Mouse (Mus musculus) ZHBTc4 (cell line): ENCODE measurements around the gene Cyren.
A peak's percentile ranks its signal among the peaks of the same experiment; 100 is the strongest.

ENCODE experiments used
- DNase-seq: peaks from one replicate; pipeline ENCODE4 v3.0.0-alpha.2; 2011; ENCODE audit warnings: low read depth, low spot score

Gene Cyren

DNA sequence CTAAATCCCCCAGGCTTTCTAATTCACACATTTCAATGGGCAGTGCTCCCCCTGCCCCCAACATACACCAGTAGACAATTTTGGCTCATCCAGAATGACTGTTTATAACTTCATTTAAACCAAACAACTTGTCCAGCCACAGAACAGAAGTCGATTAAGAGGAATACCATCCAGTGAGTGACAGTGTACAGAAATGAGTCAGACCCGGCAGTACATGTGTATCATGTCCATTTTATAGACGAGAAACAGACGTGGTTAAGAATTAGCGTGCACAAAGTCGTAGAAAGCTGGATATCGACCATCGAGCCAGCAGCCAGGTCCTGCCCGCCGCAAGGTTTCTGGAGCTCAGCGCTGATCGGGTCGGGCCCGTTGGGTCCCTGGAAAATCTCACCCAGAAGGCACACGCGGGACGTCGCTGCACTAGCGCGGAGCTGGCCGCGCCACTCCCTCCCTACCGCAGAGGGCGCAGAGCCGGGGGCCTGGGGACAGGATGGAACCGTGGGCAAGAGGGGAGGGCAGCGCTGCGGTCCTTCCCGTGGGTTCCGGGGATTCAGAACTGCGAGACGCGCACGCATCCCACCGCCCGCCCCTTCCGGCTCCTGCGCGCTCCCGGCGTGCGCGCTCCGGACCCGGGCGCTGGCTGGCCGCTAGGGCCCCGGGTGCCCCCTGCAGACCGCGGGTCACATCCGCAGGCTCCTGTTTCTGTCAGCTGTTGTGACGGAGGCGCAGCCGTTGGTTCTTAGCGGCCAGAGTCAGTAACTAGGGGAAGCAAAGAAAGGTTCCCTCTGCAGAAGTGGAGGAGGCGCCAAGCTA, at the start of gene Cyren:
TSS of gene Cyren (minus strand) at position 552 of the 813 bp plus-strand sequence.
- peak; percentile 95 for DNase-seq

DNA sequence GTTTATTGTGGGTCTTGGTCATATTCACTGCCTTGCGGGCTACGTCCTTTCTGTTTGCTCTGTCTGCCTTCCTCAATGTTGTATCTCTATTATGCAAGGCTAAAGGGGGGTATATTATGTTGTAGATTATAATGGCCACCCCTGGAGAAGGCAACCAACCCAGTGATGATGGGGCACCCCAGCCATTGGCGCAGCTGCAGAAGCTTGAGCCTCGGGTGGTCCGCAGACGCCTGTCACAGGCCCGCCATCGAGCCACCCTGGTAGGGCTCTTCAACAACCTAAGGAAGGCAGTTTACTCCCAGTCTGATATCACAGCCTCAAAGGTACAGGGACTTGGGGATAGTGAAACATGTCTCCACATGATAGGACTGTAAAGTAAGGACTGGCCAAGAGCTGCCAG, 49.7 kb upstream of the Cyren start:
- no peak for DNase-seq

DNA sequence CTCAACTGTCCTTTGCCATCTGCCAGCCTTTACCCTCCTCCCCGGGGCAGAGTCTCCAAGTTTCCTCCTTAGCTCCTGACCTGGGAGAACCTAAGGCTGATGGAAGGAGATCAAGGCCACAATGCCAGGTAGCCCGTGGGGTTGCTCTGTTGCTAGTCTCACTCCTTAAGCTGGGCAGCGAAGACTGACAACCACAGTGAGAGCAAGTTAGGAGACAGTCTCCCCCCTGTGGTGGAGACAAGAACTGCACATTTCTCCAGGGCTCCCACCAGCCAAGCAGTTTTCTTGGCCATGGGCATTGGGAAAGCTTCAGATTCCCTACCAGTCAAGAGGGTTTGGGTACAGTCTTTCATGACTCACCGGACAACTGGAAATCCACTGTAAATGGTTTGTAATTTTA, 49.3 kb upstream of the Cyren start:
- DNase-seq = peak; percentile 81

DNA sequence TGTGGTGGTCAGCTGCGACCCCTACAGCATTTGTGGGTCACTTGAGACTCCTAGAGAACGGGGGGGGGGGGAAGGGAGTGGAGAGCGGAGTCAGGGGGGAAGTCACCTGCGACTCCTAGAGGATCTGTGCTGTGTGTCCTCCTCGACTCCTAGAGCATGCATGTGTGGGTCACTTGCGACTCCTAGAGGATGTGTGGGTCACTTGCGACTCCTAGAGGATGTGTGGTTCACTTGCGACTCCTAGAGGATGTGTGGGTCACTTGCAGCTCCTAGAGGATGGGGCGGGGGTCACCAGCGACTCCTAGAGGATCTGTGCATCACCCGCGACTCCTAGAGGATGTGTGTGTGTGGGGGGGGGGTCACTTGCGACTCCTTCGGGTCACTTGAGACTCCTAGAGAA, 44.1 kb upstream of the Cyren start:
- DNase-seq = peak; percentile 92

DNA sequence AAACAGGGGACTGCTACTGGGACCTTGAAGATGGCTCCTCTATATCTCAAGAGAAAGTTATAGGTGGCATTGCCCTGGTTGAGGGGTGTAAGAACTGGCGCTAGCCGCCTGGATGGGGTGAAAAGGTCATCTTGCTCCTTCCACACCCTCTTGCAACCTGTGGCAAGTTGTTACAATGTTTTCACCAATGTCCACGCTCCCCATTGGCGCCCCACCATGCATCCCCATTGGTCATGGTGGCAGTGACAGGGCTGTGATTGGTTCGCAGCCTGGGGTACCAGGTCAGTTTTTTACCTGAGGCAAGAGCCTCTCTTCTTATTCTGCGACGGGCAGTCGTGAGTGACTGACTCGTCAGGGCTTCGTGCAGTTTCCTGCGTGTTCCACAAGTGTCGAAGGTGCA, 42.8 kb upstream of the Cyren start:
- DNase-seq = no peak

DNA sequence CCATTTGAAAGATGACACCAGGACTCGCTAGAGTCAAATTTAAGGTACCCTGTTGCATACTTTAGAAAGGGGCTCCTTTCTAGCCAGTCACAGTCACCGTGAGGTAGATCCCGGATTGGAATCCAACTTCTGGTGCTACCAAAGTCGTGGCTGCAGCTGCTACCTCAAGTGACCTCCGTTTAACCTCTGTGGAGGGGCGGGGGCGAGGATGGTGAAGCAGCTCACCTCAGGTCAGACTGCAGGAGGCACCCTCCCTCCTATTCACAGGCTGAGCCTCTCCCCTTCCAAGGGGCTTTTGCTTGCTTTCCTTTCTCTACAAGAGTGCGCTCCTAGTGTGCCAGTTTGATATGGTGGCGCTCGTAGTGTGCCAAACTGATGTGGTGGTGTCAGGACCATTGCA, 42.1 kb upstream of the Cyren start, which contains the start of gene Stra8:
TSS of gene Stra8 (plus strand) at position 208 of the 400 bp plus-strand sequence.
- DNase-seq = peak; percentile 68

DNA sequence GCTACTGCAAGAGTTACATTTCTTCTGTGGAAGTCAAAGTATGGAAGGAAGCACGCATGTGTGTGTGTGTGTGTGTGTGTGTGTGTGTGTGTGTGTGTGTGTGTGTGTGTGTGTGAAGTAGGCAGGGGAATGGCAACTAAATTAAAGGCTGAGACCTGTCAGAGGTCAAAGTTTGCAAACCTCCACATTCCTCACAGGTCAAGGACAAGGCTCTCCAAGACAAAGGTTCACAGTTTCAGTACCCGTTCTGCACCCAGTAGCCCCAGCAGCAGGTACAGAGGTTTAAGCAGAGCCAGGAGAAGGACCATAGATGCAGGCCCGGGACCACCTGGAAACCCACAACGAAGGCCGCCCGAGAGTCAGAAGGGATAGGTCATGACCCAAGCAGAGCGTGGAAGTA, 41.3 kb upstream of the Cyren start:
- peak; percentile 32 for DNase-seq

DNA sequence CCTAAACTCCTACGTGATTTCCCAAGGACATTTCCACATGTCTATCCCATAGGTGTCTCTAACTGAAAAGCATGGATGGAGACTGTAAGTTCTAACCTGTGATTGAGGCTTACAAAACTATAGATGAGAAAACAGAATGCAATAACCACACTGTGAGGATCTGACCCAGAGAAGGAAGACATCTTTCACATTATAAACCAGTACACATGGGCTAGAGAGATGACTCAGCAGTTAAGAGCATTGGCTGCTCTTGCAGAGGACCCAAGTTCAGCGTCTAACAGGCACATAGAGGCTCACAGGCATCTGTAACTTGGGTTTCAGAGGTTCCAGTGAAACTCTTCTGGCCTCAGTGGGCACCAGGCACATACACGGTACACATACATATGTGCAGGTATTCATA, 36.6 kb upstream of the Cyren start:
- no peak for DNase-seq

DNA sequence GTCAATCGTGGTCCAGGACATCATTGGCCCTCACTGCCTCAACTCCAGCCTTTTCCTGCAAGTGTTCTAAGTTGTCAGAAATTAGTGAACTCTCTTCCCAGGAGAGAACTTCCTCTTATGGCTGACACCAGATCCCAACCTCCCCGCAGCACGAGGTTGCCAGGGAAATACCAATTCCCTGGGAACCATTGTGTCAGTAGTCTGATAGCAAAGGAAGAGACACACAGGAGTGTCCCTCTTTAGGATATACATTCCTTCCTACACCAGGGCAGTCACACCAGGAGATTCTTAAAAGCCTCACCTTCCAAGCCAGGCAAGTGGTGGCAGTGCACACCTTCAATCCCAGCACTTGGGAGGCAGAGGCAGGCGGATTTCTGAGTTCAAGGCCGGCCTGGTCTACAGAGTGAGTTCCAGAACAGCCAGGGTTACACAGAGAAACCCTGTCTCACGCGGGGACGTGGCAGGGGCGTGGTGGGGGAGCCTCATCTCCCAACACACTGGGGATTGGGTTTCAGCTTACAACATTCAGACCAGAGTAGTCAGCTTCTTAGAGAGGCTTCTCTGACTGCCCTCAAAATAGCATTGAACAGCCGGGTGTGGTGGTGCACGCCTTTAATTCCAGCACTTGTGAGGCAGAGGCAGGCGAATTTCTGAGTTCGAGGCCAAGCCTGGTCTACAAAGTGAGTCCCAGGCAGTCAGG, 35.6 kb upstream of the Cyren start:
- DNase-seq = peak; percentile 63

DNA sequence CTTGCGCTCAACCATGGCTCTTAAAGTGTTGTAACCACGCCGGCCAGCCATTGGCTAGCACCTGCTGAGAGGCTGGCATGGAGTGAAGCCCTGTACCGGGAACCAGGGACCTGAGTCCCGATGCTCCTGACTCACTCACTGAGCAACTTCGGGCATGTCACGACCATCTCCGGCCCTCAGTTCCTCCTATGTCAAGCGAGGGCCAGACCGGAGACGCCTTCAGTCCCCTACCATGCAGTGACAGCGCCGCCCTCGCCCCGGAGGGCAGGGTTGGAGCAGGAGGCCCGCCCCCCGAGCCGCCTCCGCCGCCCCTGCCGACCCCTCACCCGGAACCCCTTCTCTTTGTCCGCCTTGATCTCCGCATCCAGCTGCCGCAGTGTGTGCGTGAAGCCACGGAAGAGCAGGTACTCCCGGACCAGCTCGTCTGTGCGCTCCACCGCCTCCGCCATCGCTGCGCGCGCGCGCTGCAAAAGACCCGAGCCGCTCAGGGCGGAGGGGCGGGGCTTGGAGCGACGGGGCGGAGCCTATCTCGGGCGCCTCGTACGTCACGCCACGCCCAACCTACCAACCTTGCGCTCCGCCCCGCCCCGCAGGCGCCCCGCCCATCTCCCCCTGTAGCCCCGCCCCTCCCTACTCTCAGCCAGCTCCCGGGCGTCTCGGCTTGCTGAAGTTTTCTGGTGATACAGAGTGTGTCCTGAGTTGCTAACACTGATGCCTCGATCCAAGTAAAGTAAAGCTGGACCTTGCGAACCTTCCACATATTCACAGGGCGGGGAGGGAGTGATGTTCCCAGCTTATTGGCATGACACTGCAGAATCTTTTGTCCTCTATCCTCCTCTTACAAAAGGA, 32.7 kb upstream of the Cyren start, which contains the start of gene Wdr91:
TSS of gene Wdr91 (minus strand) at position 506 of the 849 bp plus-strand sequence.
- peak; percentile 95 for DNase-seq

DNA sequence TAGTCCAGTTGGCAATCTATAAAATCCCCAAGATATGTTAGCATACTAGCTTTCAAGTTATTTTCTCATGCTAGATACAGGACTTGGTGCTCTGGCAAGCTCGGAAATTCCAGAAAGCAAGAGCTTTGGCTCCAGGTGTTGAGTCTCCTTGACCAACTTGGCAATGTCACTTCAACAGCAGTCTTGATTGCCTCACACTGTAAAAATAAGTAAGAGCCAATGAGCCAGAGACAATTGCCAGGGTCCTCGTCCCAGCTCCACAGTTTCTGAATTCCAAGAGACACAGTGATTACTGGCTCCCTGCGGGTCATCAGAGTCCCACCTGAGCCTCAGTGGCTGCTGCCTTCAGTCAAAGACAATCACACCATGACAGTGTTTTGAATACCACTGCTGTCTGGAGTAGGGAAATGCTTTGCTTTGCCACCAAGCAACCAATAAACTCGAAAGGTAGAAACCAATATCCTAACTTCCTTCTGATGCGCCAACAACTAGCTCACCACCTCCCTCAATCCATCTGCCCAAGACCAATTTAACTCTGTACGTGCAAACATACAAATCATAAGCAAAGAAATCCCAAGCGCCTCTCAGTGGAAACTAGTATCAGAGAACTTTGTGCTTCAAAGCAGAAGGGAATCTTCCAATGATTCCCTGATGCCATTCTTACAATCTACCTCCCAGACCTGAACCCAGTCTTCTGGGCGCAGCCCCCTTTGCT, 31.9 kb upstream of the Cyren start:
- DNase-seq = no peak

DNA sequence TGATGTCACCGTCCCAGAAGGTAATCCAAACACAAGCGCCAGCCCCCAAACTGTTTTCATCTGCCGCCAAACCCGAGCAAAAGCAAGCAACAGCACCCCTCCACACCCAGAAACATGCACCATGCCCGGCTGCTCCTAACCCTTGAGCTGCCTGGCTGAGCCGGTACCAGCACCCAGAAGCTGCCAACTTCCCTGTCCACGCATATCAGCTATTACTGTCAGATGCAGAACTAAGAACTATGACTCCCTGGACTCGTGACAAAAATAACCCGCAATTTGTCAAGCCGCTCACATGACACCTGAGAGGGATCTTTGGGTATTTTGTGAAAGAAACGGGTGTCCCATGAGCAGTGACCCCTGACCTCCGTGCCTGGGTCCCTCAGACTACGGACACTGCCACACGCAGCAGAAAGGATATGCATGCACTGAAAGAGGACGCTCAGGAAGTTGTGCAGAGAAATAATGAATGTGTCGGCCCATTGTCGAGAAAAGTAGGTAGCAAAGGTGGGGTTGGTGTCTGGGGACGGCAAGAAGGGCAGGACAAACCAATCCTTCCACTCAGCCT, 29.9 kb upstream of the Cyren start:
- no peak for DNase-seq

DNA sequence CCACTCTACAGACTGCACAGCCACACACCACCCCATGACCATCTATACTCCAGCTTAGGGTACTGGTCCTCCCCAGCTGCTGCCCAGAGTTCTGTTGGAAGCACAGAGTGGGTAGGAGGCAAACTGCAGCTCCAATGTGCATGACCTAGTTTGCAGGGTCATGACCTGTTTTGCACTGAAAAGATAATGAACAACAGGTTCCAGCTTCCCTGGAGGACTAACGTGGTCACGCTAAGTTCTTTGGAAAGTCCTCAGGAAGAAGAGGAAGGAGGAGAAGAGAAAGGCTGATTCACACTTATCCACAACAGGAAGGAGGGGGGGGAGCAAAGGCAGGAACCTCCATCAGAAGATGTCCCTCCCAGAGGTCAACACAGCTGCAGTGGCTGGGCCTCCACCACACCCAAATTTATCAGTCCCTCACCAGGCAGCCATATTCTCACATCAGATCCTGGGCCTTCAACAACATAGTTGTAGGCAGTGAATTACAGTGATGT, 29.3 kb upstream of the Cyren start:
- DNase-seq = no peak

DNA sequence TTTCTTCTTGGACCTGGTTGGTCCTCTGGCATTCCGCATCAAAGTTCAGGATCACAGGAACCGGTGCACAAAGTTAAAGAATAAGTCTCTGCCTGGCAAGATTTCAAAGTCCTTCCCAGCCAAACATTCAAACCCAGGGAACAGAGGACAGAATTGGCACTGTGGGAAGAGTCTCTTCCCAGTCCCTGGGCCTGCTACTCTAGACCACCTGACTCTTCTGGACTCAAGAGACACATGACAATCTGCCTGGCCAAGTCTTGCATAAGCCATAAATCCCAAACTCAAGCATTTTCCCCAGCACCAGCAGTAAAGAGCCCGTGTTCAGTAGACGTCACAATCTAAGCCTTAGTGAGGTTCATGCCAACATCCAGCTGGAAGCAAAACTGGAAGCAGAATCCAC, 28.8 kb upstream of the Cyren start:
- DNase-seq = no peak

DNA sequence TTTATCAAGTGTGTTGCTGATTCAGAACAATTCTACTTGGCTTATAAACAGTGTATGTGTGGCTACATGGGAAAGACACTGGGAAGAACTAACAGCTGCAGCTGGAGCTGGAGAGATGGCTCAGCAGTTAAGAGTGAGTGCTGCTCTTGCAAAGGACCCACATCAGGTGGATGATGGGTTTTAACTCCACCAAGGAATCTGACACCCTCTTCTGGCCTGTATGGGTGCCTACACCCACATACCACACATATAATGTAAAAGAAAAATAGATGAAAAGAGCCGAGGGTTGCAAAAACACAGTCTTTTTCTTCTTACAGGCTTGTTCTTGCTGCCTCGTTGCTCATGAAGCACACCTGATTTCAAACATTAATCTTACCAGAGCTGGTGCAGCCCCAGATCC, 28.3 kb upstream of the Cyren start:
- DNase-seq = no peak

DNA sequence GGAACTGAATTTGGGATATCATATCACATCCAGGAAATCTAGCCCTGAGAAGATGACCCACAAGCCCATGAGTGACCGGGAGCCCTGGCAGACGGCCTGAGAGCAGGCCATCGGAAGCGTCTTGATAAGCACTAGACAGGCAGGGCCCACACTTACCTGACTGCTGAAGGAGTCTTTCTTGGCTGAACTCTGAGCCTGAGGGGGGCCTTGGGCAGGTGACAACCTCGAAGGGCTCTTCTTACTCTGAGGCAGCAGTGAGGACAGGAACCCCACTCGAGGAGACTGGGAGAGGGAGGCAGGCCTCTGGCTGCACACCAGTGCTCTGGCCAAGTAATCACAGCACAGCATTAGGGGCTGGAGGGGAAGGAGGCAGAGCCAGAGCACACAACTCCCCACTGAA, 26.5 kb upstream of the Cyren start:
- no peak for DNase-seq

DNA sequence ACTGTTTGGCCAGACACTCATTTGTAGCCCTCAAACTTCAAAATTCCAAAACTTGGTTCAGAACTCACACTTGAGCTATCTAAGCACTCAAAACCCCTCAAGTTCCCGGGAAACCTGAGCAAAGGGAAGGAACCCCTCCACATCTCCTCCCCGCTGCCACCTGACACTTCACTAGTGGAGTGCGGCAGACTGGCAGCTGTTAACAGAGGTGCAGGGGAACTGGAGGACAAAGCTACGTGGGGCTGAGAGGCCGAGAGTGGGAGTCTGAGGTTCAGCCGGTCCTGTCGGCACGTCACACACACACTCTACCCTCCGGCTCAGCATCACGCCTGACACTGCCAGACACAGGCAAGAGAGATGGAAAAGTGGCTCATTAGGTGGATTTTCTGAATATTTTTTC, 26.0 kb upstream of the Cyren start:
- DNase-seq = no peak

DNA sequence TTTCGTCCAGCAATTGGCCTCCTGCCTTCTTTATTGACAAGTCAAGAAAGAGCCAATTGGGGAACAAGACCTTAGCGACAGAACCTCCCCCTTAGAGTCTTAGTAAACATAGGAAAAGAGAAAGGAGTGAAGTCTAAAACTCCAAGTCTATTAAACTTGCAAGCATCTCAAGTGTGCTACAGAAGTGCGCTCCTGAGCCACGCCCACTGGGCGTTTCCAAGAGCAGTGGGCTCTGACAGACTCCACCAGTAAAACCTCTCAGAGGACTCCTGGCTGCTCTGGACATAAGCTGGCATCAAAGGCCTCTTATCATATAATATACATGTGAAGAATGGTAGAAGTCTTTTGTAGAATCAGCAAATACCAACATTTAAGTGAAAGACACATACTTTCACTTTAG, 25.6 kb upstream of the Cyren start:
- peak; percentile 51 for DNase-seq

DNA sequence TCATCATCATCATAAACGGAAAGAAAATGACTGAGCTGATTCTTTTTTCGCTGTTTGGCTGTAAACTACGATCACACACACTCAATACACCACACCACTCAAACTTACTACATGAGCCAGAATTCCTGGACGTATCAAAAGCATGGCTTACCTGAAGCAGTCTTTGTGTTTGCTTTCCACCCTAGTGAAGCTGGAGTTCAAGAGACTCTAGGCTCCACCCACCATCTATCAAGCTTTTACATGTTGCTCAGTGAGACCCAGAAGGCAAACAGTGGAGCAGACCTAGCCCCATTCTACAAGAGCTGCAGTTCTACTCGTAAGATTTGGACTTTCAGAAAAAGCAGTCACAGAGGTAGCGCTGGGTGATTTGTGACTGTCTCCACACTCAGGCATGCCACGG, 24.7 kb upstream of the Cyren start:
- DNase-seq = no peak

DNA sequence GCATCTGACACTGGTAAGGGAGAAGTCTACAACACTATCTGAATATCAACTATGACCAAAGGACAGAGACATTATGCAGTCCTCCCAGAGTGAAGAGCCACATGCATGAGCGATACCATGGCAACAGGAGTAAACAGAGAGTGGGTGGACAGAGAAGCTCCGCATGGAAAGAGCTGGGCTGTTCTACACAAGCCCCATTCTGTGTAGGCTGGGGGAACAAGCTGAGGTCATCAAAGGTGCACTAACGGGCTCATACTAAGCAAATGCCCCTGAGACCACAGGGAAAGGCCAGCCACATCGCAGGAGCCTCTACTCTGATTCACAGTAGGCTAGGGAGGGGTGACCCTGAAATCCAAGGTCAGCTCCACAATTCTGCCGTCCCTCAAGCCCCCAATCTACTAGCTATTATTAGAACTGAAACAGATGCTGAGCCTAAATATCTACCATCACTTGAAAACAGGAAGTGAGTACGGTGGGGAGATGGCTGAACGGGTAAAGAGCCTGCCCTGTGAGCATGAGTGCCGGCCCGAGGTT, 24.1 kb upstream of the Cyren start:
- DNase-seq = no peak

DNA sequence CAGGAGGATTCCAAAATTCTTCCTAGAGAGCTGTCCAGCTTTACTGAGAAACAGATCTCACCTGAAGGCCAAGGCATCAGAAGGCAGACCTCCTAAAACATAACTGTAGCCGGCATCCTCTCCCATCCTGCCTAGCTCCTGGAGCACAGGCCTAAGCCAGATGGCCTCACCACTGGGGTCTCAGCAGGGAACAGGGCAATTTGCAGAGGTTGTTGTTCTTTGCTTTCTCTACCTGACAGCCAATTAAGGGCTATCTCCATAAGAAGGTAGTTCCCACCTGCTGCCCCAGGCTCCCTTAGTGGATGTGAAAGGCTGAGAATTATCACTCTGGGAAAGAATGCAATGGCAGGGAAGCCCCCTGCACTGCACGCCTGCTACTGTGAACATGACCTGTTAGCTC, 23.1 kb upstream of the Cyren start:
- DNase-seq = no peak
